Mouse (Mus musculus): ENCODE data around the gene Scamp1.

- TF ChIP-seq CTCF (IDR thresholded peaks at IDR 0.05; ENCODE audit: extremely low read depth, insufficient read depth, insufficient read length, insufficient replicate concordance) (no peak), POLR2A (IDR thresholded peaks at IDR 0.05; ENCODE audit: low read depth, low read length) (no peak)
These were observed 102.2 kb downstream of the Scamp1 start for GRCm38 (mm10) chr13:94183372-94184021.

Data from spleen, adult 2 months (tissue).